Mouse (Mus musculus) CH12.LX (cell line): ENCODE measurements around the gene Gpr19. TPM values are rescaled to one million over a fixed set of nuclear protein-coding genes. Genes with fewer than 3 reads are reported as not detected.

ENCODE experiments used
- DNase-seq: peaks from one replicate; pipeline ENCODE4 v3.0.0-alpha.2; 2013; ENCODE audit errors: extremely low read depth
- H3K27ac ChIP-seq: 2 replicates; pipeline ENCODE4 v1.5.1; 2012; ENCODE audit warnings: low read depth, mild to moderate bottlenecking, control low read depth, moderate library complexity; ENCODE audit not compliant: insufficient read depth
- H3K27me3 ChIP-seq: replicated peaks from 2 replicates; pipeline ENCODE3; 2012; ENCODE audit warnings: inconsistent platforms
- H3K36me3 ChIP-seq, 2 experiments: replicated peaks in 1 of 2; 2 replicates each; pipeline versions ENCODE3 to v1.6.1; 2012; ENCODE audit warnings: inconsistent platforms in 1 of 2, low read length in 1 of 2, mild to moderate bottlenecking in 1 of 2, mixed read lengths in 1 of 2, moderate library complexity in 1 of 2; ENCODE audit not compliant: control insufficient read depth in 1 of 2, insufficient read depth in 1 of 2
- H3K4me1 ChIP-seq, 2 experiments: 2 replicates each; pipeline ENCODE4 v1.6.1; 2012; ENCODE audit warnings: inconsistent platforms in 1 of 2, moderate library complexity in 1 of 2; ENCODE audit not compliant: insufficient read depth in 2 of 2, control insufficient read depth in 1 of 2
- H3K4me2 ChIP-seq: 2 replicates; pipeline ENCODE4 v1.6.1; 2012; ENCODE audit warnings: low read depth, mild to moderate bottlenecking, control low read depth; ENCODE audit not compliant: poor library complexity, insufficient read depth, severe bottlenecking
- H3K4me3 ChIP-seq, 3 experiments: fragments of 150-350 bp in 1 of 3; sonication (generic) in 1 of 3; replicated peaks in 1 of 3; 2 replicates each; pipeline versions ENCODE3 to v1.5.1; 2011 to 2012; ENCODE audit warnings: low read depth in 2 of 3, low read length in 2 of 3, mild to moderate bottlenecking in 2 of 3, moderate library complexity in 2 of 3, control low read depth in 1 of 3, improper control_type of control experiment in 1 of 3, inconsistent platforms in 1 of 3, mixed read lengths in 1 of 3; ENCODE audit not compliant: poor library complexity in 1 of 3
- H3K79me2 ChIP-seq: replicated peaks from 2 replicates; pipeline ENCODE4 v1.6.1; 2012; ENCODE audit warnings: mild to moderate bottlenecking, moderate library complexity; ENCODE audit not compliant: control insufficient read depth, poor library complexity, insufficient read depth, severe bottlenecking; ENCODE audit errors: extremely low read depth
- H3K9ac ChIP-seq: 2 replicates; pipeline ENCODE4 v1.6.1; 2012; ENCODE audit warnings: low read depth, mild to moderate bottlenecking, control low read depth, moderate library complexity; ENCODE audit not compliant: insufficient read depth
- H3K9me3 ChIP-seq: replicated peaks from 2 replicates; pipeline ENCODE3; 2012; ENCODE audit warnings: low read length, inconsistent platforms, mixed read lengths
- BHLHE40 ChIP-seq: IDR thresholded peaks from 2 replicates; pipeline ENCODE4 v1.6.1; 2011; ENCODE audit warnings: mild to moderate bottlenecking, low read depth, low read length, improper control_type of control experiment
- CHD1 ChIP-seq: IDR thresholded peaks from 2 replicates; pipeline ENCODE4 v1.6.1; 2012; ENCODE audit warnings: low read depth, low read length, improper control_type of control experiment, inconsistent platforms
- CHD2 ChIP-seq: IDR thresholded peaks from 2 replicates; pipeline ENCODE4 v1.6.1; 2011; ENCODE audit warnings: low read length, improper control_type of control experiment
- CTCF ChIP-seq, 2 experiments: IDR thresholded peaks in 1 of 2; conservative IDR thresholded peaks in 1 of 2; 2 replicates each; pipeline ENCODE4 v1.5.1; 2011 to 2012; ENCODE audit warnings: low read depth in 2 of 2, low read length in 2 of 2, improper control_type of control experiment in 1 of 2, inconsistent platforms in 1 of 2, mild to moderate bottlenecking in 1 of 2, moderate library complexity in 1 of 2
- ELF1 ChIP-seq: IDR thresholded peaks from 2 replicates; pipeline ENCODE4 v1.6.1; 2014; ENCODE audit warnings: low read depth, mild to moderate bottlenecking, inconsistent platforms, low read length, improper control_type of control experiment
- EP300 ChIP-seq: IDR thresholded peaks from 2 replicates; pipeline ENCODE4 v1.6.1; 2011; ENCODE audit warnings: low read length, improper control_type of control experiment
- ETS1 ChIP-seq: conservative IDR thresholded peaks from 2 replicates; pipeline ENCODE4 v1.6.1; 2012; ENCODE audit warnings: low read depth, mild to moderate bottlenecking, inconsistent platforms, low read length, improper control_type of control experiment, moderate library complexity
- GABPA ChIP-seq: IDR thresholded peaks from 2 replicates; pipeline ENCODE4 v1.6.1; 2012; ENCODE audit warnings: low read depth, low read length, improper control_type of control experiment, inconsistent platforms; ENCODE audit not compliant: insufficient replicate concordance
- HCFC1 ChIP-seq: IDR thresholded peaks from 2 replicates; pipeline ENCODE4 v1.6.1; 2012; ENCODE audit warnings: low read depth, mild to moderate bottlenecking, inconsistent platforms, low read length, improper control_type of control experiment
- IRF4 ChIP-seq: IDR thresholded peaks from 2 replicates; pipeline ENCODE4 v1.6.1; 2014; ENCODE audit warnings: low read depth, mild to moderate bottlenecking, inconsistent platforms, low read length, improper control_type of control experiment
- JUN ChIP-seq: IDR thresholded peaks from 2 replicates; pipeline ENCODE4 v1.6.1; 2011; ENCODE audit warnings: low read depth, mild to moderate bottlenecking, low read length, improper control_type of control experiment, moderate library complexity; ENCODE audit not compliant: insufficient read depth
- JUND ChIP-seq: conservative IDR thresholded peaks from 2 replicates; pipeline ENCODE4 v1.6.1; 2011; ENCODE audit warnings: low read depth, low read length, improper control_type of control experiment
- KAT2A ChIP-seq: IDR thresholded peaks from 2 replicates; pipeline ENCODE4 v1.6.1; 2012; ENCODE audit warnings: low read length, improper control_type of control experiment, inconsistent platforms; ENCODE audit not compliant: insufficient replicate concordance
- MAFK ChIP-seq: IDR thresholded peaks from 2 replicates; pipeline ENCODE4 v1.6.1; 2011; ENCODE audit warnings: low read length, improper control_type of control experiment; ENCODE audit not compliant: insufficient replicate concordance
- MEF2A ChIP-seq: IDR thresholded peaks from 2 replicates; pipeline ENCODE4 v1.6.1; 2014; ENCODE audit warnings: low read depth, mild to moderate bottlenecking, inconsistent platforms, low read length, improper control_type of control experiment, borderline replicate concordance
- MYC ChIP-seq: IDR thresholded peaks from 2 replicates; pipeline ENCODE4 v1.6.1; 2011; ENCODE audit warnings: low read depth, mild to moderate bottlenecking, improper control_type of control experiment, low read length
- NRF1 ChIP-seq: IDR thresholded peaks from 2 replicates; pipeline ENCODE4 v1.6.1; 2014; ENCODE audit warnings: low read depth, mild to moderate bottlenecking, inconsistent platforms, low read length, improper control_type of control experiment, moderate library complexity
- PAX5 ChIP-seq: IDR thresholded peaks from 2 replicates; pipeline ENCODE4 v1.6.1; 2012; ENCODE audit warnings: low read length, inconsistent platforms, mixed read lengths
- POLR2AphosphoS2 ChIP-seq: IDR thresholded peaks from 2 replicates; pipeline ENCODE4 v1.6.1; 2011; ENCODE audit warnings: low read depth, low read length, improper control_type of control experiment
- RAD21 ChIP-seq: IDR thresholded peaks from 2 replicates; pipeline ENCODE4 v1.6.1; 2011; ENCODE audit warnings: low read depth, mild to moderate bottlenecking, low read length, improper control_type of control experiment, moderate library complexity
- RCOR1 ChIP-seq: conservative IDR thresholded peaks from 2 replicates; pipeline ENCODE4 v1.6.1; 2012; ENCODE audit warnings: low read depth, mild to moderate bottlenecking, inconsistent platforms, low read length, improper control_type of control experiment
- SIN3A ChIP-seq: IDR thresholded peaks from 2 replicates; pipeline ENCODE4 v1.6.1; 2012; ENCODE audit warnings: low read length, improper control_type of control experiment, inconsistent platforms
- SMC3 ChIP-seq: IDR thresholded peaks from 2 replicates; pipeline ENCODE4 v1.6.1; 2011; ENCODE audit warnings: low read depth, low read length, improper control_type of control experiment
- TCF12 ChIP-seq: IDR thresholded peaks from 2 replicates; pipeline ENCODE4 v1.6.1; 2014; ENCODE audit warnings: low read depth, mild to moderate bottlenecking, inconsistent platforms, low read length, improper control_type of control experiment
- USF2 ChIP-seq: conservative IDR thresholded peaks from 2 replicates; pipeline ENCODE4 v1.6.1; 2011; ENCODE audit warnings: low read depth, low read length, improper control_type of control experiment
- ZNF384 ChIP-seq: IDR thresholded peaks from 2 replicates; pipeline ENCODE4 v1.6.1; 2012; ENCODE audit warnings: low read depth, low read length, improper control_type of control experiment, inconsistent platforms
- dilution Hi-C: fragments of 300-500 bp; cut with MboI; formaldehyde crosslinking; loops from 2 replicates; pipeline ENCODE4 v1.14.3; 2020; ENCODE audit warnings: low sequenced_read_pairs; ENCODE audit not compliant: extremely low pct_unique_long_range_greater_than_20kb, extremely low pct_ligation_motif_present
- in situ Hi-C: fragments of 300-500 bp; cut with MboI; formaldehyde crosslinking; loops from 3 replicates; pipeline ENCODE4 v1.14.3; 2019; ENCODE audit warnings: low sequenced_read_pairs, low pct_ligation_motif_present, low pct_unique_long_range_greater_than_20kb, mixed read lengths
- polyA plus RNA-seq: library from polyadenylated mRNA; unstranded; fragments of >175 nt; gene quantifications from 2 replicates; pipeline ENCODE4 v1.2.1, GENCODE M21; 2012; ENCODE audit warnings: low read depth; ENCODE audit not compliant: insufficient read length
- total RNA-seq, 2 experiments: library from RNA; depleted of rRNA; stranded (reverse); fragments of 300-350 nt in 1 of 2; fragments of >200 nt in 1 of 2; gene quantifications; 2 replicates each; pipeline ENCODE4 v1.2.3; 2012 to 2014

Gpr19 gene
- total and polyA plus RNA-seq, 3 experiments = 4.8 to 7.5 (median 5.2) TPM

DNA sequence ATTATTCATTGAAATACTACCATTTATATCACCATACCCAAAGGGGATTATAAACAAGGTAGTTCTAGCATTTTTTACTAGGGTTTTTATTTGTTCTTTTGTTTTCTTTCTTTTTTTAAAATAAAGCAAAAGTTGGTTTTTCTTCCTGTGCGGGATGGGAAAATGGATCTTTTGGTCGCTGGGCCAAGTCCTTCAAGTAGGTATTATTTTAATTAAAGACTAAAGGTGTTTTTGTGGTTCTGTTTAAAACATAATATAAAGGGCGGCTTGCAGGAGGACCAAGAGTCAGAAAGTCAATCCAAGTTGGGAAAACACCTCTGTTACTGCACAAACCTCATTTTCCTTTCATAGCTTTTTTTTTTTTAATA lies 27.9 kb upstream of the Gpr19 start:
- peak overlapping the region; percentile 65 for H3K4me2 ChIP-seq
- TF ChIP-seq SIN3A (no peak), ZNF384 (0 out of 2 replicates have a peak, but pooled peaks have one; percentile 26), CHD1 (peak; percentile 70)
- in situ Hi-C loops (no loop called here), dilution Hi-C loops (no loop called here)
- peak overlapping the region; percentile 85 for H3K9ac ChIP-seq
- DNase-seq = no peak
- peaks cover 47% of the 10 kb centered on the region for H3K79me2 ChIP-seq
- peak overlapping the region; percentile 99; the same call in 1 of the 2 replicates for H3K27ac ChIP-seq
- peaks cover 0 to 5% of the 10 kb centered on the region in 2 experiments for H3K36me3 ChIP-seq
- H3K4me1 ChIP-seq = peaks cover 0 to 13% of the 10 kb centered on the region in 2 experiments; a peak in 1 of 4 replicates
- H3K4me3 ChIP-seq = peak overlapping the region; percentile 69 to 78 (median 77)
- H3K9me3 ChIP-seq = no peaks in the 10 kb centered on the region
- H3K27me3 ChIP-seq = no peaks in the 10 kb centered on the region

DNA sequence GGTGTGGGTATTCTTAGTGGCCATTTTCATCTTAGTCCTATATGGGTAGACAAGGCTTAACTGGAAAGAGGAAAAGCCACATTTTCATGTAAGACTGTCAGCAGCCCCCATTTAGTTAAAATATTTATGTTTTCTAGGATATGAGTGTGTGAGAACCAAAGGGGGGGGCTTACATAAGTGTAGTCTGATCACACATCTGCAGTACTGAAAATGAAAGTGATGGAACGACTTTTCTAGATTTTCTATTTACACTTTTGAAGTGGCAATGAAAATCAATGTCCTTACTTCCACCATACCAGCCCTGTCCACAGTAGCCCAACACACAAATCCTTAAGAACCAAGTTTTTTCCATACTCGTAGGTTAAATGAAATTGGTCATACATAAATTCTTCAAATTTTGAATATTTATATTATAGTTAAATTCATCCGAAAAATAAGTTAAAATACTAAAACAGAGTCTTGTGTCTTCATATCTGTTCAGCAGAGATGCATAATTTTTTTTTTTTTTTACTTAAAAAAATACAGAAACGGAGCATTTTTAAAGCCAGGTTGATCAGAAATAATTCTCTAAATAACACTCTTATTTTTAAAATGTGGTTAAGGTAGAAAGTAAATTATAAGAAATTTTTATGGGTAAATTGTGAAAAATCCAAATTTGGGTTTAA lies 27.4 kb upstream of the Gpr19 start:
- Histone ChIP-seq H3K79me2 (peaks cover 47% of the 10 kb centered on the region), H3K27ac (no peak overlapping the region), H3K9me3 (no peaks in the 10 kb centered on the region), H3K4me2 (peak overlapping the region; percentile 73), H3K4me3 (peak overlapping the region in 2 of 3 experiments; percentile 69 to 78), H3K4me1 (peaks cover 0 to 13% of the 10 kb centered on the region in 2 experiments; a peak in 1 of 4 replicates), H3K9ac (0 out of 2 replicates have a peak overlapping the region, but pooled peaks have one; percentile 35), H3K36me3 (peaks cover 0 to 5% of the 10 kb centered on the region in 2 experiments), H3K27me3 (no peaks in the 10 kb centered on the region)
- in situ Hi-C loops = no loop called here
- dilution Hi-C loops = no loop called here
- TF ChIP-seq KAT2A (no peak), TCF12 (peak; percentile 39; the same call in 1 of the 2 replicates), PAX5 (no peak), CHD1 (peak; percentile 89; the same call in 1 of the 2 replicates), JUND (no peak), BHLHE40 (peak; percentile 12; the same call in 1 of the 2 replicates), MEF2A (no peak), MAFK (0 out of 2 replicates have a peak, but pooled peaks have one; percentile 17), RCOR1 (no peak), SIN3A (peak; percentile 67; the same call in 1 of the 2 replicates), ELF1 (no peak), ETS1 (peak; percentile 57), EP300 (peak; percentile 28; the same call in 1 of the 2 replicates), CTCF (conservative IDR thresholded peaks at IDR 0.05 in 1 of 2, IDR thresholded peaks at IDR 0.05 in 1 of 2; ENCODE audit: low read depth in 2 of 2, low read length in 2 of 2) (no peak), POLR2AphosphoS2 (0 out of 2 replicates have a peak, but pooled peaks have one; percentile 39), USF2 (no peak), ZNF384 (peak; percentile 12; the same call in 1 of the 2 replicates), HCFC1 (no peak), RAD21 (no peak), IRF4 (peak; percentile 62), SMC3 (no peak), JUN (no peak), NRF1 (no peak), MYC (0 out of 2 replicates have a peak, but pooled peaks have one; percentile 25), CHD2 (peak; percentile 48; the same call in 1 of the 2 replicates), GABPA (no peak)
- no peak for DNase-seq
